Comparison of ENCODE assay signal across 10 mouse cellular contexts in the genomic region with DNA sequence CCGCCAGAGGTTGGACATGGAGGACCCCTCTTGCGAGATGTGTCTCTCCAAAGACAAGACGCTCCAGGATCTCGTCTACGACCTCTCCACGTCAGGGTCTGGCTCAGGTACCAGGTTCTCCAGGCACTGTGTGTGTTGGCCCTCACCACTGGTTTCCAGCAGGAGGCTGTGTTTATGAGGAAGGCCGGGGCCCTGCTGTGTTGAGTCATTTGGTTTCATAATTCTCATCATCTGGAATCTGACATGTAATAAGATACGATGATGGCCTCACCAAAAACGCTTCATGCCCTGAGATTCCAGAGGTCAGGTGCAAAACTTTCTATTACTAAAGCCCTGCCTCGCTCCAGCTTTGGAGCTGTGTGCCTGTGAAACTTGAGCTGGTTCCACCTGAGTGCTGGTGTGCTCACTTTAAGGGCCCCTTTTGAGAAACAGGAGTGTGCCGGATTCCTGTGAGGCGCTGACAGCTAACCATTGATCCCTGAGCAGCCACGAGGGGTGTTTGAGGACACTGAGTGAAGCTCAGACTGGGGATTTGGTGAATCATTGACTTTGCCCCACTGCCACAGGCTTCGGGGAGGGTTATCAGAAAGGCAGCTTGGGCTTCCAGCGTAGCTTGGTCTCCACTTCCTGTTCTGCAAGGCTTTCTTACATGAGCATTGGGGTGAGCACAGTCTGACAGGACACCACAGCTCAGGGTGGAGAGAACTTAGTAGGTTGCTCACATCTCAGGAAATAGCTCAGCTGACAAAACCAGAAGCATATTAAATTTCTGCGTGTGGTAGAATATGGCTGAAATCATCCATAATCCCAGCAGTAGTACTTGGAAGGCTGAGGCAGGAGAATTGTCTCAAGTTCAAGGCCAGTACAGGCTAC. TPM values are rescaled to one million over a fixed set of nuclear protein-coding genes. Genes with fewer than 3 reads are reported as not detected.
DNase-seq lines count a peak whose midpoint lies in the region; ATAC-seq and TF ChIP-seq lines count a peak whose summit lies in the region.
"Had no signal": no experiment of that assay in that cellular context is flagged by ENCODE, and none has a peak within 500 bp of the region (broad histone marks: within the 10 kb centered on the region; RNA-seq: fewer than 3 reads in every experiment).

No protein-coding gene starts in this region.

- WGBS in kidney, adult 2 months, result 46% methylated on average over 16 of the region's 16 CpGs
- 64% methylated on average over 16 of the region's 16 CpGs for WGBS in liver, embryonic 14.5 days (ENCODE audit: insufficient replicate concordance)

- H3K4me1 ChIP-seq in kidney, adult 2 months (ENCODE audit: control insufficient read depth, insufficient read depth, low read length), result peaks cover 68% of the 10 kb centered on the region
- H3K4me1 ChIP-seq in liver, embryonic 14.5 days (replicated peaks; ENCODE audit: control insufficient read depth in 2 of 2, insufficient read depth in 2 of 2, low read length in 1 of 2), result peaks cover 3 to 29% of the 10 kb centered on the region in 2 experiments; a peak in 2 of 4 replicates

- no peaks in the 10 kb centered on the region; the same call in 1 of the 2 replicates for H3K36me3 ChIP-seq in kidney, adult 2 months (ENCODE audit: control insufficient read depth, insufficient read depth, low read length)
- H3K36me3 ChIP-seq in liver, embryonic 14.5 days (replicated peaks; ENCODE audit: control insufficient read depth, insufficient read depth, low read depth), result no peaks in the 10 kb centered on the region

- H3K9ac ChIP-seq in liver, embryonic 14.5 days (replicated peaks), result no peak overlapping the region

- no peak for TF ChIP-seq POLR2A in kidney, adult 2 months (IDR thresholded peaks at IDR 0.05; ENCODE audit: low read depth, low read length)

- 0 out of 2 replicates have a peak, but pooled peaks have one; percentile 0 for TF ChIP-seq CTCF in kidney, adult 2 months (conservative IDR thresholded peaks at IDR 0.05; ENCODE audit: insufficient read depth, insufficient read length, low read depth, low read length)
- TF ChIP-seq CTCF in liver, embryonic 14.5 days (IDR thresholded peaks at IDR 0.05; ENCODE audit: low read depth), result no peak

- TF ChIP-seq EP300 in liver, embryonic 14.5 days (IDR thresholded peaks at IDR 0.05; ENCODE audit: low read depth), result no peak

- no peaks in the 10 kb centered on the region for H3K27me3 ChIP-seq in kidney, adult 2 months (replicated peaks; ENCODE audit: control insufficient read depth, insufficient read depth, low read length)
- no peaks in the 10 kb centered on the region for H3K27me3 ChIP-seq in liver, embryonic 14.5 days (ENCODE audit: control insufficient read depth, insufficient read depth, low read length)

- H3K4me2 ChIP-seq in liver, embryonic 14.5 days (ENCODE audit: low read depth), result no peak overlapping the region

- no peak overlapping the region for H3K4me3 ChIP-seq in kidney, adult 2 months (ENCODE audit: insufficient read depth, low read depth, low read length)
- H3K4me3 ChIP-seq in liver, embryonic 14.5 days (ENCODE audit: insufficient read depth in 1 of 2, low read depth in 2 of 2, low read length in 2 of 2), result no peak overlapping the region

- H3K9me3 ChIP-seq in liver, embryonic 14.5 days (ENCODE audit: control insufficient read depth, low read length), result no peaks in the 10 kb centered on the region

- H3K27ac ChIP-seq in kidney, adult 2 months (ENCODE audit: insufficient read depth, low read depth, low read length), result peak overlapping the region; percentile 84
- H3K27ac ChIP-seq in liver, embryonic 14.5 days, result no peak overlapping the region

- ATAC-seq in liver, embryonic 14.5 days (ENCODE audit: insufficient read depth), result 0 out of 2 replicates have a peak, but pooled peaks have one; percentile 34

- peak; percentile 62 for DNase-seq in 3T3-L1 (ENCODE audit: low read depth, low spot score)
- DNase-seq in CD8-positive naive resting alpha-beta T cell, adult 2 months (ENCODE audit: low read depth in 2 of 2, low spot score in 2 of 2), result peak; percentile 33 to 57
- DNase-seq in kidney, adult 2 months, result peak; percentile 95
- DNase-seq in liver, embryonic 14.5 days (ENCODE audit: low read depth in 3 of 3, low spot score in 3 of 3), result no peak
- no peak for DNase-seq in adrenal gland, adult 18-20 months (ENCODE audit: low spot score in 2 of 2)
- DNase-seq in retina, embryonic 14.5 days (ENCODE audit: low spot score), result no peak
- no peak for DNase-seq in neural tube, embryonic 10.5 days (ENCODE audit: extremely low spot score, low spot score)
- no peak for DNase-seq in heart, adult 11 months
- DNase-seq: cerebellum, postnatal 36 days; lung, postnatal 10 days had no signal

RNA-seq across cellular contexts. Expression of gene Acvr1b, which starts 21.3 kb away (rescaled TPM):
- polyA plus RNA-seq in kidney, adult 2 months (2012; rRNA removed), result 37.0 and 37.2 TPM in 2 replicates
- 3.2 and 3.4 TPM in 2 replicates for polyA plus RNA-seq in liver, embryonic 14.5 days (2012; rRNA removed)
- 1.3 and 2.0 TPM in 2 replicates for polyA plus RNA-seq in liver, embryonic 14.5 days (2014; fragmentation: Nextera tagmentation; extraction: Ambion mirVana)
- 1 to 10 TPM; 5.8 to 5.9 TPM for total RNA-seq in adrenal gland, adult 18-20 months (2021)

RNA-seq across cellular contexts. Expression of gene Grasp, which starts 28.8 kb away (rescaled TPM):
- polyA plus RNA-seq in kidney, adult 2 months (2012; rRNA removed), result 6.2 and 7.0 TPM in 2 replicates
- polyA plus RNA-seq in liver, embryonic 14.5 days (2012; rRNA removed), result 0.50 and 0.73 TPM in 2 replicates
- 0.13 and 0.27 TPM in 2 replicates for polyA plus RNA-seq in liver, embryonic 14.5 days (2014; fragmentation: Nextera tagmentation; extraction: Ambion mirVana)
- total RNA-seq in adrenal gland, adult 18-20 months (2021), result 10 to 100 TPM; 16.3 to 19.8 TPM

RNA-seq across cellular contexts. Expression of gene Nr4a1, which starts 58.9 kb away (rescaled TPM):
- 4.9 and 5.7 TPM in 2 replicates for polyA plus RNA-seq in kidney, adult 2 months (2012; rRNA removed)
- polyA plus RNA-seq in liver, embryonic 14.5 days (2012; rRNA removed), result 0.42 and 0.48 TPM in 2 replicates
- 0.19 and 0.23 TPM in 2 replicates for polyA plus RNA-seq in liver, embryonic 14.5 days (2014; fragmentation: Nextera tagmentation; extraction: Ambion mirVana)
- total RNA-seq in adrenal gland, adult 18-20 months (2021), result 100 to 1,000 TPM; 275 to 349 TPM

Comparison
In these comparisons a context has a peak if more than half of its experiments do, and no peak if none do; other contexts are left out.
1. DNase-seq: peak in 3T3-L1 (single experiment), CD8-positive naive resting alpha-beta T cell, adult 2 months (2 of 2) and kidney, adult 2 months (single experiment); none in liver, embryonic 14.5 days (0 of 3), adrenal gland, adult 18-20 months (0 of 2), retina, embryonic 14.5 days (single experiment), neural tube, embryonic 10.5 days (single experiment) and heart, adult 11 months (single experiment).